Mouse (Mus musculus) thymus, postnatal 25 days (tissue): ENCODE data around the gene Gm10715.
"Not testable (repeated sequence)": the region's sequence is repeated elsewhere in the genome, so short reads cannot be mapped to it uniquely, and the experiment has no call there.

Experiments
- DNase-seq: peaks from one replicate; pipeline ENCODE4 v3.0.0; 2022

The Gm10715 gene

GRCm38 (mm10) chr9:3024912-3025467, 11.7 kb upstream of the Gm10715 start, which contains the start of gene Gm10717:
Gene Gm10717 (plus strand): TSS chr9:3025417.
- DNase-seq = peak; percentile 14

- DNase-seq = peak; percentile 64
These were observed 11.0 kb upstream of the Gm10715 start for GRCm38 (mm10) chr9:3025653-3026052.

- not testable (repeated sequence) for DNase-seq
These were observed 10.5 kb upstream of the Gm10715 start for GRCm38 (mm10) chr9:3026136-3026535.

- not testable (repeated sequence) for DNase-seq
These were observed 9.9 kb upstream of the Gm10715 start for GRCm38 (mm10) chr9:3026741-3027140.

GRCm38 (mm10) chr9:3027200-3027599, 9.5 kb upstream of the Gm10715 start:
- DNase-seq = not testable (repeated sequence)

- DNase-seq = peak; percentile 16
These were observed 7.2 kb upstream of the Gm10715 start for GRCm38 (mm10) chr9:3029276-3030000.

- DNase-seq = not testable (repeated sequence)
These were observed 5.9 kb upstream of the Gm10715 start for GRCm38 (mm10) chr9:3030677-3031318.

- DNase-seq = not testable (repeated sequence)
These were observed 2.4 kb upstream of the Gm10715 start, which contains the start of gene Gm17535 for GRCm38 (mm10) chr9:3034299-3034698. Gene Gm17535 (plus strand): TSS chr9:3034599.

GRCm38 (mm10) chr9:3038161-3038560, 1.5 kb downstream of the Gm10715 start:
- not testable (repeated sequence) for DNase-seq
